Mouse (Mus musculus): ENCODE results near the gene Tstd1.

Tstd1 gene

DNA sequence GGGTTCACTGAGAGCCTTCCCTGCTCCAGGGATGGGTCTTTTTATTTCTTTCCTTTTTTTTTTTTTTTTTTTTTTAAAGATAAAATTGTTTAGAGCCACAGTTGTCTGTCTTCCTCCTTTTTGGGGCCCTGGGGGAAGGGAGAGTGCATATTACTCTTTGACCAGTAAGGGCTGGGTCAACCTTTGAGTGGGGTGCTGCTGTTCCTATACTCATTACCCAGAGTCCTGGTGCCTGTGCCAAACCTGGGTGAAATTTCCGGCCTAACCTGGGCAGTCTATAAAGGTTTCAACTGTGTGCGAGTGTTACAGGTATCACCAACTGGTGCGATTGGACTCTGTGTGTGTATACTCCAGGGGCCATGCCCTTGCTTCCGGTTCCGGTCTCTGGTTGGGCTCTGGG, at the start of gene Tstd1:
Tstd1 (plus strand) TSS at position 213 of the 400 bp plus-strand sequence.
- no peak for DNase-seq (ENCODE audit: low spot score)

DNA sequence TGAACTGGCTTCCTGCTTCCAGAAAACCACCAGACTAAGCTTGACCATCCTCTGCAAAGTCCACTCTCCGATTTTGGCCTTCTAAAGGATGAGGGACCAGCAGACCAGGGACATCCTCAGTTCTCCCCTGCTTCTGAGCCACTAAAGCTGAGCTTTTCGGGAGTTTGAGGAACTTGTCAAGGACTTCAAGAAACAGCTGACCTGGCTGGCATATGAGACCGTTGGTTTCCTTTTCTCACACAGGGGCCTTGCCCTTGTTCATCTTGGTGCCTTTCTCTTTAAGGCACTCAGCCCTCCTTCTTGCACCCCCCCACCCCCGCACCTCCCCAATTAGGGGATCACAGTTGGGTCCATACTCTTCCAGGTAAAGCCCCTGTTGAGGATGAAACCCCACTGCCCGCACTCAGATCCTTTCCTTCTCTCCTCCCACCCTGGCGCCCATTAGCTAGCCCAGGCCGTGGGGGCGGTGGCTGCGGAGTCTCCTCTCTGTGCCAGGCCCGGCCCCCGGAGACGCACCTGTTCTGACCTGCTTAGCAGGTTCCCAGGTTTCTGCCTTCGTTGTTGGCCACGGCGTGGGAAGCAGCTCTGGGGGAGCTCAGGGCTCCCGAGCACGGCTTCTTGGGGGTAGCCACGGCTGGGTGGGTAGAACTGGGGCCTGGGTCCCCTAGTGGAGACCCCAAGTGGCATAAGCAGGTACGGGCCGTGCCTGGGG, 48.7 kb upstream of the Tstd1 start, which contains the start of gene Nectin4:
Nectin4 (plus strand) TSS at position 255 of the 712 bp plus-strand sequence.
- DNase-seq (ENCODE audit: low spot score), result no peak

DNA sequence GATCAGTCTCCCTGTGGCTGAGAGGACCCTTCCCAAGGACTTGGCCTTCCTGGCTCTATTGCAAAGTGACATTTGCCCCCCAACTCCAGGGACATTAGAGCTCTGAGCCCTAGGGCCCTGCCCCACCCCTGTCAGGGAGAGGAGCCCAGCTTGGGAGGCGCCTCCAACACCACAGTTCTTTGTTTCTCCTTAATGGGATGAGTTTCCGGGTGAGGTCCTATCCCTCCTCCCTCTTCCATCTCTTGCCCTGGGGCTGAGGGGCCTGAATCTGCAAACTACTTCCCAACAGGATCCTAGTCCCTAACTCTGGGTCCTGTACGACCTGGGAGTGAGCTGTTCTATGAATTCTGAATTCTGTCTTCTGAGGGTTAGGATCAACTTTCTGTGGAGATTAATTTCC, 45.8 kb upstream of the Tstd1 start:
- no peak for DNase-seq (ENCODE audit: low spot score)

DNA sequence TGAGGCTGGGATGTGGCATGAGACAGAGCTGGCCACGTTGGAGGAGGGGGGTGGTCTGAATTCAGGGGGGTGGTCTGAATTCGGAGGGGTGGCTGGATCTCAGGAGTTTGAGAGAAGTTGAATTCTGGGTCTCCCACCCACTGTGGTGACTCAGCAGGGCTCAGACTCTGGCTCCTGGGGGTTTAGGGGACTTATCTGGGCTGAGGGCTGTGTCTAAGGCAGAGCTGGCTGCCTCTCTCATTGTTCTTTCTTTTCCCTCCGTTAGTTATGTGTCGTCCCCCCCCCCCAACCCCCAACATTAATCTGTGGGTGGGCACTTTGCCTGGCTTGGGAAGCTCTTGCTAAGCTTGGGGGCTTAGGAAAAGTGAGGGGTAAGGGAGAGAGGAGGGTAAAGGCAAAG, 44.7 kb upstream of the Tstd1 start:
- no peak for DNase-seq (ENCODE audit: low spot score)

DNA sequence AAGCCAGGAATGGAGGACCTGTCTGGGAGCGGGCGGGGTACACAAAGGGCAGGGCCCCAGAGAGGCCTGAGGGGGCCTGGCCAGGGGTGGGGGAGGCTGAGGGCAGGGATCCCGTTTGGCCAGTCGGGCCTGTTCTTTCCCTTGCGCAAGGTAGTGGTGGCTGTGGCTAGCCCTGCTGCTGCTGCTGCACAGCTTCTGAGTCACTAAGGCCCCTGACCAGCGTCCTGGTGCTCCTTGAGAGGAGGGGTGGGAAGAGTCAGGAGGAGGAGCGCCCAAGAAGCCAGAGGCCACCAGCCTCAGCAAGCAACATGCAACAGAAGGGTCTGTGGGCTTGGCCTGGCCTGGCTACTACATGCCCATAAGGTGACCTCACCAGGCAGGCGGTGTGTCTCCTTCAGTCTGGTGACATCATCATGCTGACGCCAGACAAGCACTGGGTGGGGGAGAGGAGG, 43.0 kb upstream of the Tstd1 start:
- no peak for DNase-seq (ENCODE audit: low spot score)

DNA sequence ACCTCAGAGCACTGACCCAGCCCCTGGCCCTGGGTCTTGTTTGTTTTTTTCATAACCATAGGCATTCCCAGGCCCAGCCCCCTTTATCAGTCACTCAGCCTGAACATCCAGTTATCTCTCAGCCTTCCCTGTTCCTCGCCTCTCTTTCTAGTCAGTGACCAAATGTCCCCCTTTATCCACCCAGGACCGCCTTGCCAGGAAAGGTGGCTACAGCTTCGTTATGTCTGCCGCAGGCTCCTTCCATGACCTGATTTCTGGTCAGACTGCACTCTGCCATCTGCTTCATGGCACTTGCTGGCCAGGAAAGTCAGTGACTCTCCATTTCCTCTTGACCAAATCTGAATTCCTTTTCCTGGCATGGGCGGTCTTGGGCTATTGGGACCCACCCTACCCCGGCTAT, 40.4 kb upstream of the Tstd1 start:
- DNase-seq (ENCODE audit: low spot score), result no peak

DNA sequence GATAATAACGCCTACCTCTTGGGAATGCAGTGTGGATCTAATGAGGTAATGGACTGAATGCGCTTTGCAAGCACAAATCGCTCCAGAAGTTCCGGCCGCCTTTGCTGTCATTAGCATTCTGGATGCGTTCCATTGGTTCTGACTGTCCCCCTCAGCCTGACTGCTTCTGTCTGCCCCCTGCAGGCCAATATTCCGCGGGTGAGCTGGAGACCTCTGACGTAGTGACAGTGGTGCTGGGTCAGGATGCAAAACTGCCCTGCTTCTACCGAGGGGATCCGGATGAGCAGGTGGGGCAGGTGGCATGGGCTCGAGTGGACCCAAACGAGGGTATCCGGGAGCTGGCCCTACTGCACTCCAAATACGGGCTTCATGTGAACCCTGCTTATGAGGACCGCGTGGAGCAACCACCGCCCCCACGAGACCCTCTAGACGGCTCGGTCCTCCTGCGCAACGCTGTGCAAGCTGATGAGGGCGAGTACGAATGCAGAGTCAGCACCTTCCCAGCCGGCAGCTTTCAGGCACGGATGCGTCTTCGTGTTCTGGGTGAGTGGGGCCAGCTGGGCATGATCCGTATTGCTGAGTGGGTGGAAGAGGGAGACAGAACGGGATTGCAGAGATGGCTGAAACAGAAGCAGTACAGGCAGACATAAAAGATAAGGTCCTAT, 38.6 kb upstream of the Tstd1 start:
- peak; percentile 60 for DNase-seq (ENCODE audit: low spot score)

DNA sequence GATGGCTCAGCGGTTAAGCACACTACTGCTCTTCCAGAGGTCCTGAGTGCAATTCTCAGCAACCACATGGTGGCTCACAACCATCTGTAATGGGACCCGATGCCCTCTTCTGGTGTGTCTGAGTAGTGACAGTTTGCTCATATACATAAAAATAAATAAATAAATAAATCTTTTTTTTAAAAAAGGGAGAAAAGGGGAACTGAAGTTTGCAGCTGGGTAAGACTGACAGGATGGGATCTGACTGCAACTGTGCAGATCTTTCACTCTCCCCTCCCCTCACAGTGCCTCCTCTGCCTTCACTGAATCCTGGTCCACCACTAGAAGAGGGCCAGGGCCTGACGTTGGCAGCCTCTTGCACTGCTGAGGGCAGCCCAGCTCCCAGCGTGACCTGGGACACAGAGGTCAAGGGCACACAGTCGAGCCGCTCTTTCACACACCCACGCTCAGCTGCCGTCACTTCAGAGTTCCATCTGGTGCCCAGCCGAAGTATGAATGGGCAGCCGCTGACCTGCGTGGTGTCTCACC, 36.5 kb upstream of the Tstd1 start:
- no peak for DNase-seq (ENCODE audit: low spot score)

DNA sequence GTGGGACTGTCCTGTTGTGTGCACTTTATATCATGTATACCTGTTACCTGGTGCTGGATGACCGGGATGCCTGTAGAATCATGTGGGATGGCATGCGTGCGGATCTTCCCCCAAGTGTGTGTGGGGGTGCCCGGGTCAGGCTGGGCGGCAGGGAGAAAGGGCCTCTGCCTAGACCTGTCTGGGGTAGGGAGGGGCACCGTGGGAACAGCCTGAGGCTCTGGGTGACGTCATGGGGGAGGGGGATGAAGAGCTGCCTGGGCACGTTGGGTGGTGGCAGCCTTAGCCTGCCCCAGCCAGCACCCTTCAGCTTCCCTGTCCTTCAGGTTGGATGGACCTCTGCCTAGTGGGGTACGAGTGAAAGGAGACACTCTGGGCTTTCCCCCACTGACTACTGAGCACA, 34.3 kb upstream of the Tstd1 start:
- no peak for DNase-seq (ENCODE audit: low spot score)

DNA sequence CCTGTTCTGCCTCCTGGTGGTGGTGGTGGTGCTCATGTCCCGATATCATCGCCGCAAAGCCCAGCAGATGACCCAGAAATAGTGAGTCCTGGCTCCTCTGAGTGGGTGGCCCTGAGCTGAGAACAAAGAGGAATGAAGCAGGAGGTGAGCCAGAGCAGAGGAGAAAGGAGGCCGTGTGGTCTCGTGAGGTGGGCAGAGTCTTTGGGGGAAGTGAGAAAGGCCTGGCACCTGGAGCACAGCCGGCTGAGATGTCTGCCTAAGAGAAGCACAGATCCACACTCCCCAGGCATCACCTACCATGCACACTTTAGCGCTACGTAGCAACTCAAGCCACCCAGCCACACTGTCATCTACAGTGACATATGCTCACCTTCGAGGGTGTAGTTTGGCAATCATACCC, 33.5 kb upstream of the Tstd1 start:
- no peak for DNase-seq (ENCODE audit: low spot score)

DNA sequence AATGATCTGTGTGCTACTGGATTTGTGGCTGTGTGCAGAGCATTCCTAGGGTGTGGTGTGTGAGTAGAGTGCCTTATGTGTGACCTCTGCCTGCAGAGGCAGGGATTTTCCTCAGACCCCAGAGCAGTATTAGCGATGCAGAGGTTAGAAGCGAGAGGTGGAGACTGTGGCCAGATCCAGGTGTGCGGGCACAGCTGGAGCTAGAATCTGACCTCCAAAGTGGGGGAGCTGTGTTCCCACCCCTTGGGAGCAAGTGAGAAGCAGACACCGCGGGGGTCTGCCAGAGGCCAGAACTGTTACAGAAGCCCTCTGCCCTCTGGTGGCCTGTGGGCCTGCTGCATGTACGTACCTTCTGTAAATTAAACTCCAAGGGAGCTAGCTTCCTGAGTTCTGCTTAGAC, 31.6 kb upstream of the Tstd1 start:
- DNase-seq (ENCODE audit: low spot score), result peak; percentile 24

DNA sequence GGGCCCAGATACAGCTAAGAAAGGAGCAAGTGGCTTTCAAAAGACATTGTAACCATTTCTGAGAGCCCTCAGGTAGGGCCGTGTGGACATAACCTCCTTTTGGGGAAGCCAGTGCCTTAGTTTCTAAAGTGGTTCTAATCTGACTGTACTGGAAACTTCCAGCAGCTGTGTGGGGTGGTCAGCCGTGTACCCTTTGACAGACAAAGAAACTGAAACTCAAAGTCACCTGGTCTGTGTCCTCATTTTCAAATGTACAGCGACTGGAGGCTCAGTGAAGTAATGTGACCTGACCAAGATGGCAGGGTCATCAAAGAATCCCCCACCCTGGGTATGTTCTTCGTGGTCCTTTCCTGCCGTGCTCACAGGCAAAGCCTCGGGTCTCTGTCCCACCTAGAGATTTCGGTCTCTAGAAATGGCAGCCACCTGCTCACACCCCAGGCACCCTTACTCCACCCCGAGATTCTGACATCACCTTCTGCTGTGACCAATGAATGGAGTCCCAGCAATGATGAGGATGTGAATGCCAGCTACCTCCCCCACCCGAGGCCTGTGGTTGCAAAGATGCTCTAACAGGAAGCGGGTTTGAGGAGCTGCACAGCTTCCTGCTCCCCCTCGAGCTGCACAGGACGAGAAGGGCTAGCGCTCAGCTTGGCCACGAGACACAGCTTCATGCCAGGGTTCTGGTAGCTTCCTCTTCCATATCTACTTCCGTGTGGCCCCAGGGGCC, 30.1 kb upstream of the Tstd1 start, which contains the start of gene Arhgap30:
Arhgap30 (plus strand) TSS at position 579 of the 727 bp plus-strand sequence.
- no peak for DNase-seq (ENCODE audit: low spot score)

DNA sequence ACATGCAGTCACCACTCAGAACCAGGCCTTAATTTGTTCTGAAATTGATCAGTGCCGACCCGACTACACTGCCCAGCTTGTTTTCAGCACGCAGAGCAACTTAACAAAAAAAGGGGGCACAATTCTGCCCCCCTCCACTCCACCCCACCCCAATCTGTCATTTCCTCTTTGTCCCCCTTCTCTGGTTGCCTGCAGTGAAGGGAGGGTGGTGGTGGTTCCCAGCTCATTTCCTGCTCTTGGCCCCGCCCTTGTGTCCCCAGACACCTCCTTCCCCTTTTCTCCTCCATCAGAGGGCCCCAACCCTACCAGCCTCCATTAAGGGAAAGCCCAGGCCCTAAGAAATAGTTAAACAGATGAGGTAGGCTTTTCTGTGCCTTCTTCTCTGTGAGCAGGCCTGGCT, 28.6 kb upstream of the Tstd1 start:
- no peak for DNase-seq (ENCODE audit: low spot score)

DNA sequence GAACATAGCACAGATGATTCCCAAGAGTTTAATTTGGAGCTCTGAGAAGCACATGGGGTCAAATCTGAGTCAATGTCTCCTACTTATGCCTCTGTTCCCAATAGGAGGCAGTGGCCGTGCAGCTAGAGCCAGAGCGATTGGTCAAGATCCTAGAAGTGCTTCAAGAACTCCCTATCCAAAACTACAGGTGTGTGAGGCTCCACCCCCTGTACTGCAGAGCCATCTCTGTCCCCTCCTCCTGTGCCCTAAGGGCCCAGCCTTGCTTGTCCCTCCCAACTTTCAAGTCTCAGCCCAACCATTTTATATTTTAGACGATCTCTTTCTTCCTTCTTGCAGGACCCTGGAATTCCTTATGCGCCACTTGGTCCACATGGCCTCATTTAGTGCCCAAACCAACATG, 16.9 kb upstream of the Tstd1 start:
- no peak for DNase-seq (ENCODE audit: low spot score)

DNA sequence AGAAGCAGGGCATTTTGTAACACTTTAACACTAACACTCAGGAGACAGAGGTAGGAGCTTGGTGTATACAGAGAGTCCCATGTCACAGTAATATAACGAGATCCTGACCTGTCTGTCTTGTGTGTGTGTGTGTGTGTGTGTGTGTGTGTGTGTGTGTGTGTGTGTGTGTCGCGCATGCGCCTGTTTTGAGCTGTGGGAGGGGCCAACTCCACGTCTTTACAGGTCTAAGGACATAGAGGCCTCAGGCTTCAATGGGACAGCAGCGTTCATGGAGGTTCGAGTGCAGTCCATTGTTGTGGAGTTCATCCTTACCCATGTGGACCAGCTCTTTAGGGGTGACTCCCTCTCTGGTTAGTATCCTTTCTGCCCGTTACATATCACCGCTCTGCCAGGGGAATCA, 15.7 kb upstream of the Tstd1 start:
- no peak for DNase-seq (ENCODE audit: low spot score)

DNA sequence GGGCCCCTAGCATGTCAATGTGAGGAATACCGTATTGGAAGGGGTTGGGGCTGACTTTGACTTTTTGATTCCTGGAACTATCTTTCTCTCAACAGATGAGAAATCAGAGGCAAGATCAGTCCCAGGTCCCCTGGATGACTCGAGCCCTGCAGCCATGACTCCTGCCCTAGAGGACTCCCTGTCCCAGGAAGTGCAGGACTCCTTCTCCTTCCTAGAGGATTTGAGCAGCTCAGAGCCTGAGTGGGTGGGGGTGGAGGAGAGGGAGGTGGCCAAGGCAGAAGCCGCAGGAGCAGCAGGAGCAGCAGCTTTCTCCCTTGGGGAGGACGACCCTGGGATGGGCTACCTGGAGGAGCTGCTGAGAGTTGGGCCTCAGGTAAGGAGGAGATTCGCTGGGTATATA, 11.4 kb upstream of the Tstd1 start:
- DNase-seq (ENCODE audit: low spot score), result no peak

DNA sequence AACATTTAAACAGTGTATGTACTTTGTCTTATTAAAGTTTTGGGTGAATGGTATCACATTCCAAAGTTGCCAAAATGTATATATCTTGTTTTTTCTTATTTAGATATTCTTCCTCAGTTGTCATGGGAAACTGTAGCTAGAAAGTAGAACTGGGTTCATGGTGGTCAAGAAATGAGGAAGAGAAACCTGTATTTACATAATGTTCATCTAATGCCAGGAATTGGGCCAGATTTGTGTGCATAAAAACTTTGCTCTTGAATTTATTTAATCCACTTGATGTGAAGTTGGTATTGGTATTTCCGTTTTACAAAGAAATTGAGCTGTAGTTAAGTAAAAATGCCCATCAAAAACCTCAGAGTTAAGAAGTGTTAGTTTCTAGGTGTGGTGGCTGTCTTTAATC, 8.4 kb upstream of the Tstd1 start:
- no peak for DNase-seq (ENCODE audit: low spot score)

DNA sequence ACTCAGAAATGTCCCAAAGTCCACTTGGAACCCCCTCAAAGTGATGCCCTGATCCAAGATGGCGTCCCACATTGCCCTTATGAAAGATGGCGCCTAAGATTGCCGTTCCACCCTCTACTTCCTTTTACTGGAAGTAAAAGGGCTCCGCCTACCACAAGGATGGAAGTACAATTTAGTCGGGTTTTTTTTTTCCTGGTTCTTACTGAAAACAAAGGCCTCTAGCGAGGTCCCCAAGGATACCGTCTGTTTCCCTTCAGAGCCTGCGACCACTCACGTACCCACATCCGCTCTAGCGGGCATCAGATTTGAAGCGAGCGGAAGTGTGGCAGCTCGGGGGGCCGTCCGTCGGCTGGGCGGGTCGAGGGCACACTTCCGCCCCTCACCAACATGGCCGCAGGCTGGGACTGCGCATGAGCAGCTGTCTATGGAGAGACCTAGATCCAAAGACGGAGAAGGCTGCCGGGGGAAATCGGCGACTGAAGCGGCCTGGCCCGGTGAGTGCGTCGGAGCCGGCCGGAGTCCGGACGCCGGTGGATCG, 7.7 kb upstream of the Tstd1 start, which contains the start of gene Usf1:
Usf1 (plus strand) TSS at position 367 of the 538 bp plus-strand sequence.
- peak; percentile 96 for DNase-seq (ENCODE audit: low spot score)

DNA sequence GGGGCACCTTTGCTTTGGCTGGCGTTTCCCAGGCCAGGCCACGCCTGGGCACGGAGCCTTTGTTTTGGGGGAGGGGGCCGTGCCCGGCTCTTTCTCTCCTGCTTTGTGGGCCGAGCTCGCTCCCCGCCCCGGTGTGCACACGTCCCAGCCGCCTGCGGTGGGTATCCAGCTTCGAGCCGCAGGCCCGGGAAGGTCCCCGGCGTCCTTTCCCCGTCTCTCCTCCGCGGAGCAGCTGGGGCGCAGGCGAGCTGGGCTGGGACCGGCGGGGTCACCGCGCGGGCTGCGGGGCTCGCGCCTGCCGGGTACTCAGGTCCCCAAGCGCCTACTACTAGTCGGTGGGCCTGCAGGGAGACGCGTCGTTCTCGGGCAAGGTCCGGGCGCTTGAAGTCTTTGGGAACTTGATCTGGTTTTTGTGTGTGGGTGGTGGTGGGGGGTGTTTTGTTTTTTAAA, 7.2 kb upstream of the Tstd1 start:
- no peak for DNase-seq (ENCODE audit: low spot score)

DNA sequence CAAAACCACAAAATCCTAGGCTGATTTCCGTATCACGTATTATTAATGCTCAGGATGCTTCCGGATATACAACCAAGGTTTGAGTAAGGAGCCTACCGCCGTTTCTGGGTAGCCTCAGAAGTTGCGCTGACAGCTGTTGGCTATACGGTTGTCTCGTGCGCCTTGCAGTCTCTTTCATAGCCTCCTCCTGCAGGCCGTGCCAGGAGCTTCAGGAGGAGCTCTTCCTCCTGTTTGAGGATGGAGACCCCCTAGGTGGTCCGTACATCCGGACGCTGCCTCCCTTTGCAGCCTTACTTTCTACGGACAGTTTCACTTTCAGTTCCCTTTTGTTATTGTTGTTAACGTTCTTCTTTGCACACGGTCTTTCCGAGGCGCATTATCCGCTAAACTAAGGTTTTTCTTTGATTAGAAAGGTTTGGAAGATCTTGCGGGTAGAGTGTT, 6.7 kb upstream of the Tstd1 start:
- DNase-seq (ENCODE audit: low spot score), result peak; percentile 49

DNA sequence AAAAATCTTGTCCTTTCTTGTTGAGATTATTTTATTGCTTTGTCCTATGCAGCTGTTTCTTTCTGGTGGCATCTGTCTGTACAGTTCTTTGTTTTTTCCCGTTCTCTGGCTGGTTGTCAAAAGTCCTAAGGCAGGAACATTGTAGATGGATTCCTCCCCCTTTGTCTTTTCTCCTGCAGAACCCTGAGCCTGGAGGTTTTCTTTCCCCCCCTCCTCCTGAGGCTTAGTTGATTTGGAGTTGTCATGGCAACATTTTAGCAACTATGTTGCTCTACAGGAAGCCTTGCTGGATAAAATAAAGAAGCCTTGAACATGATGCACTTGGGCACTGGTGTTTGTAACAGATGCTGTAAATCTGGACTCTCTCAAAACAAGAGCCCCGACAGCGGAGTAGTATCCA, 6.2 kb upstream of the Tstd1 start:
- no peak for DNase-seq (ENCODE audit: low spot score)

DNA sequence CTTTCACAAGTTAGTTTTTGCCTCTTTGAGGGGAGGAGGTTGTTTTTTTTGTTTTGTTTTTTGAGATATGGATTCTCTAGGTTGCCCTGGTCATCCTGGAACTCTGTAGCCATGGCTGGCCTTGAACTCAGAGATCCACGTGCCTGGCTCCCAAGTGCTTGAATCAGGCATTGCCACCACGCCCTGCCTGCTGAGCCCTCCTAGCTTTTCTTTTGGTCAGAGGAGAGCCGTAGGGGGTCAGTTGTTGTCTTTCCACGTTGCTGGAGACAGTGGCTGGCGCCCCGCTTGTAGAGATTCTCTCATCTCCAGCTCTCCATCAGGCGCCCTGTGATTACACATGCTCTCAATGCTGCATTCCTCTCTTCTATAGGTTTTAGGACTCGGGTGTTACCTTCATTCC, 5.1 kb upstream of the Tstd1 start:
- no peak for DNase-seq (ENCODE audit: low spot score)
